Comparison of ENCODE assay signal across 23 mouse cellular contexts in genomic region chrX:42088136-42088535, GRCm38 (mm10).
"Had no signal": no experiment of that assay in that cellular context is flagged by ENCODE, and none has a peak within 500 bp of the region (broad histone marks: within the 10 kb centered on the region; RNA-seq: fewer than 3 reads in every experiment).

No protein-coding gene starts in this region.

- H3K4me3 ChIP-seq: gastrocnemius, adult 2 months; heart, embryonic 10.5 days; heart, embryonic 12.5 days; hindbrain, embryonic 10.5 days; hindbrain, embryonic 12.5 days; layer of hippocampus, adult 2 months; left cerebral cortex, adult 2 months; limb, embryonic 10.5 days; limb, embryonic 12.5 days; liver, embryonic 13.5 days; liver, embryonic 15.5 days had no signal

- H3K9ac ChIP-seq: heart, embryonic 12.5 days; hindbrain, embryonic 12.5 days; hindbrain, embryonic 14.5 days; limb, embryonic 12.5 days; liver, embryonic 13.5 days; liver, embryonic 15.5 days; liver, postnatal 0 days had no signal

- H3K27me3 ChIP-seq: heart, embryonic 12.5 days; hindbrain, embryonic 12.5 days; limb, embryonic 12.5 days; liver, embryonic 13.5 days; liver, embryonic 15.5 days had no signal

- H3K36me3 ChIP-seq: heart, embryonic 12.5 days; hindbrain, embryonic 12.5 days; limb, embryonic 12.5 days; liver, embryonic 15.5 days had no signal

- H3K27ac ChIP-seq: gastrocnemius, adult 2 months; heart, embryonic 10.5 days; hindbrain, embryonic 10.5 days; hindbrain, embryonic 12.5 days; hindbrain, embryonic 14.5 days; layer of hippocampus, adult 2 months; left cerebral cortex, adult 2 months; limb, embryonic 10.5 days; limb, embryonic 12.5 days; liver, embryonic 13.5 days; liver, embryonic 15.5 days had no signal

- DNase-seq: gastrocnemius, adult 2 months; gastrocnemius, postnatal 10 days; gastrocnemius, postnatal 25 days; heart, adult 18-20 months; heart, postnatal 14 days; heart, postnatal 4 days; kidney, adult 18-20 months; kidney, adult 8-10 months; liver, embryonic 13.5 days; liver, postnatal 0 days had no signal

- H3K4me1 ChIP-seq: heart, embryonic 10.5 days; heart, embryonic 12.5 days; hindbrain, embryonic 10.5 days; hindbrain, embryonic 12.5 days; limb, embryonic 10.5 days; limb, embryonic 12.5 days; liver, embryonic 13.5 days; liver, embryonic 15.5 days had no signal

- H3K4me2 ChIP-seq: heart, embryonic 12.5 days; hindbrain, embryonic 12.5 days; hindbrain, embryonic 14.5 days; limb, embryonic 12.5 days; liver, embryonic 11.5 days; liver, embryonic 13.5 days; liver, embryonic 15.5 days had no signal

- ATAC-seq: hindbrain, embryonic 16.5 days; inflammation-experienced regulatory T-cells, adult 6 months; liver, postnatal 0 days had no signal

- H3K9me3 ChIP-seq: heart, embryonic 10.5 days; heart, embryonic 12.5 days; hindbrain, embryonic 10.5 days; hindbrain, embryonic 12.5 days; limb, embryonic 10.5 days; limb, embryonic 12.5 days; liver, embryonic 13.5 days; liver, embryonic 15.5 days had no signal
